Mouse (Mus musculus): ENCODE data around the gene Rcor3. TPM values are rescaled to one million over a fixed set of nuclear protein-coding genes. Genes with fewer than 3 reads are reported as not detected.

Gene Rcor3
- total and polyA plus RNA-seq, 3 experiments, result 1.5 to 3.9 (median 3.1) TPM

DNA sequence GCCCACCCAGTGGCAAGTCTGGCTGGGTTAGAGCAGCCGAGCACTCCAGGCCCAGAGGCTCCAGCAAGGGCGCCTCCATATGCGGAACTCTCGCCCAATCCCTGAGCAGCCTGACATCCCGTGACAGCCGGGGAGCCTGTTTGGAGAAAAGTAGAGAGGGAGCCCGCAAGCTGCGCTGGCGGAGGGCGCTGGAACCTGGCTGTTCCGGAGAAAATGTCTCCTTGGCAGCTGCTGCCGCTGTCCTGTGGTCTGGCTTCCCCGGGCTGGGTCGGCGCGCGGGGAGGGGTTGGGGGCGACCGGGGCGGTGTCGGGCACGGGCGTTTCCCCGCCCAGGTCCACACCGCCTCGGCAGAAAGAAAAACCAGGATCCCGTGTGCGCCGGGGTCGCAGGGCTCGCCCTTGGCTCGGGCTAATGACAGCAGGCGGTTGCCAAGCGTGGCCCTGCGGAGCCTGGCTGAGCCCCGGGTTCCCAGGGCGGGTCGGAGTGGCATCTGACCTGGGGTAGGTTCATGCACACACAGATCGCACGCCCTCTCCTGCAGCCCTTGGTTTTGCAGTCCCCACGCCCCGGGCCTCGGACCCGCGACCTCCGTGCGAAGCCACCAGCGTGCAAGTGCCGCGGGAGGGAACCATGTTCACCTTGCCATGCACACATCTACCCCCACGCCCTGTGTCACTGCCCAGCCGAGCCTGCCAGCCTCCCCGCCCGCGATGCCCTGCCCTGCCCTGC lies 1.1 kb downstream of the Rcor3 start:
- H3K4me1 ChIP-seq (ENCODE audit: control insufficient read depth in 1 of 2, insufficient read depth in 2 of 2), result peaks cover 0 to 8% of the 10 kb centered on the region in 2 experiments; a peak in 2 of 4 replicates
- H3K27me3 ChIP-seq (replicated peaks), result peaks cover 9% of the 10 kb centered on the region
- in situ Hi-C loops (cut with MboI; ENCODE audit: low pct_ligation_motif_present, low pct_unique_long_range_greater_than_20kb, low sequenced_read_pairs), result no loop called here
- H3K27ac ChIP-seq (ENCODE audit: insufficient read depth, low read depth), result peak overlapping the region; percentile 30; the same call in 1 of the 2 replicates
- TF ChIP-seq USF1 (IDR thresholded peaks at IDR 0.05; ENCODE audit: low read depth, low read length), result peak; percentile 28
- no peak for TF ChIP-seq ZMIZ1 (IDR thresholded peaks at IDR 0.05; ENCODE audit: low read depth, low read length)
- TF ChIP-seq BHLHE40 (IDR thresholded peaks at IDR 0.05; ENCODE audit: low read depth, low read length), result peak; percentile 32; the same call in 1 of the 2 replicates
- no peak for TF ChIP-seq SMC3 (IDR thresholded peaks at IDR 0.05; ENCODE audit: low read depth, low read length)
- TF ChIP-seq CHD1 (IDR thresholded peaks at IDR 0.05; ENCODE audit: low read depth, low read length), result no peak
- peak; percentile 32; the same call in 1 of the 2 replicates for TF ChIP-seq NELFE (IDR thresholded peaks at IDR 0.05; ENCODE audit: low read depth, low read length)
- peak; percentile 44; the same call in 1 of the 2 replicates for TF ChIP-seq POLR2A (IDR thresholded peaks at IDR 0.05; ENCODE audit: low read depth, low read length)
- 0 out of 2 replicates have a peak, but pooled peaks have one; percentile 13 for TF ChIP-seq TCF12 (IDR thresholded peaks at IDR 0.05; ENCODE audit: low read depth, low read length)
- peak overlapping the region; percentile 72 to 97 (median 74) for H3K4me3 ChIP-seq (replicated peaks in 1 of 3; ENCODE audit: low read depth in 2 of 3, low read length in 2 of 3, poor library complexity in 1 of 3)
- peak overlapping the region; percentile 90 for H3K9ac ChIP-seq (ENCODE audit: insufficient read depth, low read depth)
- peaks cover 0 to 3% of the 10 kb centered on the region in 2 experiments for H3K36me3 ChIP-seq (replicated peaks in 1 of 2; ENCODE audit: control insufficient read depth in 1 of 2, insufficient read depth in 1 of 2, low read length in 1 of 2)
- H3K9me3 ChIP-seq (replicated peaks; ENCODE audit: low read length), result no peaks in the 10 kb centered on the region
- dilution Hi-C loops (cut with MboI; ENCODE audit: extremely low pct_ligation_motif_present, extremely low pct_unique_long_range_greater_than_20kb, low sequenced_read_pairs), result no loop called here
- DNase-seq (ENCODE audit: extremely low read depth), result peak; percentile 32
- peak overlapping the region; percentile 68 for H3K4me2 ChIP-seq (ENCODE audit: insufficient read depth, low read depth, poor library complexity, severe bottlenecking)
- no peaks in the 10 kb centered on the region for H3K79me2 ChIP-seq (replicated peaks; ENCODE audit: control insufficient read depth, extremely low read depth, insufficient read depth, poor library complexity, severe bottlenecking)

DNA sequence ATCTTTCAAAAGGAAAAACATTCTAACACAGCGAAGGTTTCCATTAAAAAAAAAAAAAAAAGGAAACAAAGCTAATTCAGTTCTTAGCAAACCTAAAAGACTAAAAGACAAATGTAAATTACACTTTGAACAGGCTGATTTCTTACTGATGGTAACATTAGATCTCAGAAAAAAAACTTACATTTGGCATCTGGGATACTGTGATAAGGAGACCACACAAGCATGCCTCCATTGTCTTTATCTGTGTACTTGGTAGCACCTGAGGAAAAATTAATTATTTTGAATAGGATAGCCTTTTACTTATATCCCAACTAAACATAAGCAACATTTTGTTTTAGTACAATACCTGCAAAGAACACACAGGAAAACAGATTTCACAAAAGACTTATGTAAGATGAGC lies 7.7 kb downstream of the Rcor3 start:
- Histone ChIP-seq H3K79me2 (replicated peaks; ENCODE audit: control insufficient read depth, extremely low read depth, insufficient read depth, poor library complexity, severe bottlenecking) (no peaks in the 10 kb centered on the region), H3K4me1 (ENCODE audit: control insufficient read depth in 1 of 2, insufficient read depth in 2 of 2) (no peaks in the 10 kb centered on the region), H3K27me3 (replicated peaks) (no peaks in the 10 kb centered on the region), H3K4me2 (ENCODE audit: insufficient read depth, low read depth, poor library complexity, severe bottlenecking) (no peak overlapping the region), H3K9me3 (replicated peaks; ENCODE audit: low read length) (no peaks in the 10 kb centered on the region), H3K4me3 (replicated peaks in 1 of 3; ENCODE audit: low read depth in 2 of 3, low read length in 2 of 3, poor library complexity in 1 of 3) (no peak overlapping the region), H3K27ac (ENCODE audit: insufficient read depth, low read depth) (no peak overlapping the region), H3K9ac (ENCODE audit: insufficient read depth, low read depth) (no peak overlapping the region), H3K36me3 (replicated peaks in 1 of 2; ENCODE audit: control insufficient read depth in 1 of 2, insufficient read depth in 1 of 2, low read length in 1 of 2) (peaks cover under 1 to 16% of the 10 kb centered on the region in 2 experiments)
- in situ Hi-C loops (cut with MboI; ENCODE audit: low pct_ligation_motif_present, low pct_unique_long_range_greater_than_20kb, low sequenced_read_pairs) (no loop called here), dilution Hi-C loops (cut with MboI; ENCODE audit: extremely low pct_ligation_motif_present, extremely low pct_unique_long_range_greater_than_20kb, low sequenced_read_pairs) (no loop called here)
- TF ChIP-seq JUN (IDR thresholded peaks at IDR 0.05; ENCODE audit: insufficient read depth, low read depth, low read length) (no peak), CHD1 (IDR thresholded peaks at IDR 0.05; ENCODE audit: low read depth, low read length) (no peak)
- no peak for DNase-seq (ENCODE audit: extremely low read depth)

- Histone ChIP-seq H3K9ac (ENCODE audit: insufficient read depth, low read depth) (no peak overlapping the region), H3K9me3 (replicated peaks; ENCODE audit: low read length) (no peaks in the 10 kb centered on the region), H3K27ac (ENCODE audit: insufficient read depth, low read depth) (no peak overlapping the region), H3K79me2 (replicated peaks; ENCODE audit: control insufficient read depth, extremely low read depth, insufficient read depth, poor library complexity, severe bottlenecking) (no peaks in the 10 kb centered on the region; the same call in 1 of the 2 replicates), H3K4me1 (ENCODE audit: control insufficient read depth in 1 of 2, insufficient read depth in 2 of 2) (no peaks in the 10 kb centered on the region), H3K4me2 (ENCODE audit: insufficient read depth, low read depth, poor library complexity, severe bottlenecking) (no peak overlapping the region), H3K4me3 (replicated peaks in 1 of 3; ENCODE audit: low read depth in 2 of 3, low read length in 2 of 3, poor library complexity in 1 of 3) (no peak overlapping the region), H3K27me3 (replicated peaks) (no peaks in the 10 kb centered on the region), H3K36me3 (replicated peaks in 1 of 2; ENCODE audit: control insufficient read depth in 1 of 2, insufficient read depth in 1 of 2, low read length in 1 of 2) (peaks cover 8 to 23% of the 10 kb centered on the region in 2 experiments)
- TF ChIP-seq POLR2A (IDR thresholded peaks at IDR 0.05; ENCODE audit: low read depth, low read length) (no peak), ZMIZ1 (IDR thresholded peaks at IDR 0.05; ENCODE audit: low read depth, low read length) (no peak), SIN3A (IDR thresholded peaks at IDR 0.05; ENCODE audit: low read length) (no peak), MAZ (IDR thresholded peaks at IDR 0.05; ENCODE audit: low read depth, low read length) (no peak), UBTF (IDR thresholded peaks at IDR 0.05; ENCODE audit: low read depth, low read length) (no peak), TCF12 (IDR thresholded peaks at IDR 0.05; ENCODE audit: low read depth, low read length) (no peak), ZC3H11A (IDR thresholded peaks at IDR 0.05; ENCODE audit: low read depth, low read length) (no peak), EP300 (IDR thresholded peaks at IDR 0.05; ENCODE audit: low read length) (no peak), TBP (conservative IDR thresholded peaks at IDR 0.05; ENCODE audit: low read depth, low read length) (no peak), SMC3 (IDR thresholded peaks at IDR 0.05; ENCODE audit: low read depth, low read length) (no peak), ELF1 (IDR thresholded peaks at IDR 0.05; ENCODE audit: low read depth, low read length) (no peak), E2F4 (IDR thresholded peaks at IDR 0.05; ENCODE audit: insufficient replicate concordance, low read depth, low read length) (no peak), JUN (IDR thresholded peaks at IDR 0.05; ENCODE audit: insufficient read depth, low read depth, low read length) (no peak), GABPA (IDR thresholded peaks at IDR 0.05; ENCODE audit: insufficient replicate concordance, low read depth, low read length) (no peak), MEF2A (IDR thresholded peaks at IDR 0.05; ENCODE audit: borderline replicate concordance, low read depth, low read length) (no peak), MAX (IDR thresholded peaks at IDR 0.05; ENCODE audit: low read length) (no peak), ZKSCAN1 (IDR thresholded peaks at IDR 0.05; ENCODE audit: borderline replicate concordance, low read depth, low read length) (no peak), NELFE (IDR thresholded peaks at IDR 0.05; ENCODE audit: low read depth, low read length) (no peak), MXI1 (IDR thresholded peaks at IDR 0.05; ENCODE audit: low read depth, low read length) (no peak), USF2 (conservative IDR thresholded peaks at IDR 0.05; ENCODE audit: low read depth, low read length) (no peak)
- in situ Hi-C loops (cut with MboI; ENCODE audit: low pct_ligation_motif_present, low pct_unique_long_range_greater_than_20kb, low sequenced_read_pairs), result no loop called here
- DNase-seq (ENCODE audit: extremely low read depth), result no peak
- dilution Hi-C loops (cut with MboI; ENCODE audit: extremely low pct_ligation_motif_present, extremely low pct_unique_long_range_greater_than_20kb, low sequenced_read_pairs), result no loop called here
Measured at GRCm38 (mm10) chr1:192128343-192128742, 9.5 kb downstream of the Rcor3 start.

All from CH12.LX (cell line).